Mouse (Mus musculus): ENCODE measurements around the gene Clint1. TPM values are rescaled to one million over a fixed set of nuclear protein-coding genes. Genes with fewer than 3 reads are reported as not detected.

Gene Clint1
- polyA plus RNA-seq, 1 experiment from 2014 or later, result 41.6 TPM

GRCm38 (mm10) chr11:45838450-45838849 is 13.4 kb upstream of the Clint1 start:
- Histone ChIP-seq H3K4me2 (replicated peaks; ENCODE audit: low read depth, low read length) (no peak overlapping the region), H3K4me3 (ENCODE audit: low read depth, low read length) (no peak overlapping the region), H3K36me3 (ENCODE audit: insufficient read depth, low read length) (no peaks in the 10 kb centered on the region), H3K9me3 (ENCODE audit: low read length) (no peaks in the 10 kb centered on the region), H3K27me3 (replicated peaks; ENCODE audit: insufficient read depth, low read length) (no peaks in the 10 kb centered on the region), H3K9ac (replicated peaks; ENCODE audit: low read depth) (no peak overlapping the region), H3K27ac (ENCODE audit: low read length) (no peak overlapping the region), H3K4me1 (ENCODE audit: insufficient read depth, low read depth, low read length) (no peaks in the 10 kb centered on the region)
- DNase-seq (ENCODE audit: low spot score), result no peak
- TF ChIP-seq EP300 (IDR thresholded peaks at IDR 0.05) (no peak), CTCF (IDR thresholded peaks at IDR 0.05) (no peak)
- WGBS, result 55% methylated on average over 3 of the region's 3 CpGs
- no peak for ATAC-seq

- 79% methylated on average over 3 of the region's 3 CpGs for WGBS
- H3K9me3 ChIP-seq (ENCODE audit: low read length), result no peaks in the 10 kb centered on the region
- no peak overlapping the region for H3K9ac ChIP-seq (replicated peaks; ENCODE audit: low read depth)
- H3K36me3 ChIP-seq (ENCODE audit: insufficient read depth, low read length), result no peaks in the 10 kb centered on the region
- H3K27ac ChIP-seq (ENCODE audit: low read length), result no peak overlapping the region
- H3K4me2 ChIP-seq (replicated peaks; ENCODE audit: low read depth, low read length), result no peak overlapping the region
- no peaks in the 10 kb centered on the region for H3K27me3 ChIP-seq (replicated peaks; ENCODE audit: insufficient read depth, low read length)
- DNase-seq (ENCODE audit: low spot score), result no peak
- no peak overlapping the region for H3K4me3 ChIP-seq (ENCODE audit: low read depth, low read length)
- no peak for TF ChIP-seq EP300 (IDR thresholded peaks at IDR 0.05)
- TF ChIP-seq CTCF (IDR thresholded peaks at IDR 0.05), result no peak
- no peaks in the 10 kb centered on the region for H3K4me1 ChIP-seq (ENCODE audit: insufficient read depth, low read depth, low read length)
- ATAC-seq, result no peak
These were observed 11.5 kb upstream of the Clint1 start for GRCm38 (mm10) chr11:45840332-45840731.

- DNase-seq (ENCODE audit: low spot score) (no peak), ATAC-seq (no peak)
- H3K4me1 ChIP-seq (ENCODE audit: insufficient read depth, low read depth, low read length), result no peaks in the 10 kb centered on the region
- H3K4me2 ChIP-seq (replicated peaks; ENCODE audit: low read depth, low read length), result no peak overlapping the region
- H3K36me3 ChIP-seq (ENCODE audit: insufficient read depth, low read length), result no peaks in the 10 kb centered on the region
- WGBS, result 46% methylated on average over 3 of the region's 3 CpGs
- H3K9ac ChIP-seq (replicated peaks; ENCODE audit: low read depth), result no peak overlapping the region
- H3K27ac ChIP-seq (ENCODE audit: low read length), result no peak overlapping the region
- H3K9me3 ChIP-seq (ENCODE audit: low read length), result no peaks in the 10 kb centered on the region
- no peaks in the 10 kb centered on the region for H3K27me3 ChIP-seq (replicated peaks; ENCODE audit: insufficient read depth, low read length)
- TF ChIP-seq CTCF (IDR thresholded peaks at IDR 0.05) (no peak), EP300 (IDR thresholded peaks at IDR 0.05) (no peak)
- H3K4me3 ChIP-seq (ENCODE audit: low read depth, low read length), result no peak overlapping the region
These were observed 5.8 kb upstream of the Clint1 start for GRCm38 (mm10) chr11:45846008-45846407.

GRCm38 (mm10) chr11:45847548-45847947 is 4.3 kb upstream of the Clint1 start:
- Histone ChIP-seq H3K36me3 (ENCODE audit: insufficient read depth, low read length) (no peaks in the 10 kb centered on the region), H3K4me1 (ENCODE audit: insufficient read depth, low read depth, low read length) (0 out of 2 replicates have a peak, but pooled peaks cover 3% of the 10 kb centered on the region), H3K9ac (replicated peaks; ENCODE audit: low read depth) (no peak overlapping the region), H3K9me3 (ENCODE audit: low read length) (no peaks in the 10 kb centered on the region), H3K4me3 (ENCODE audit: low read depth, low read length) (no peak overlapping the region), H3K4me2 (replicated peaks; ENCODE audit: low read depth, low read length) (no peak overlapping the region), H3K27ac (ENCODE audit: low read length) (no peak overlapping the region), H3K27me3 (replicated peaks; ENCODE audit: insufficient read depth, low read length) (no peaks in the 10 kb centered on the region)
- DNase-seq (ENCODE audit: low spot score) (no peak), ATAC-seq (no peak)
- TF ChIP-seq EP300 (IDR thresholded peaks at IDR 0.05) (no peak), CTCF (IDR thresholded peaks at IDR 0.05) (no peak)
- WGBS, result 68% methylated on average over 7 of the region's 7 CpGs

- 82% methylated on average over 12 of the region's 12 CpGs for WGBS
- TF ChIP-seq CTCF (IDR thresholded peaks at IDR 0.05), result no peak
These were observed 3.6 kb upstream of the Clint1 start for GRCm38 (mm10) chr11:45848253-45848652.

GRCm38 (mm10) chr11:45849203-45849602 is 2.6 kb upstream of the Clint1 start:
- Histone ChIP-seq H3K4me2 (replicated peaks; ENCODE audit: low read depth, low read length) (no peak overlapping the region), H3K36me3 (ENCODE audit: insufficient read depth, low read length) (no peaks in the 10 kb centered on the region)
- ATAC-seq, result no peak

More at GRCm38 (mm10) chr11:45848253-45848652, 3.6 kb upstream of the Clint1 start:
- Histone ChIP-seq H3K36me3 (ENCODE audit: insufficient read depth, low read length) (no peaks in the 10 kb centered on the region), H3K4me1 (ENCODE audit: insufficient read depth, low read depth, low read length) (0 out of 2 replicates have a peak, but pooled peaks cover 3% of the 10 kb centered on the region), H3K27ac (ENCODE audit: low read length) (no peak overlapping the region), H3K9ac (replicated peaks; ENCODE audit: low read depth) (no peak overlapping the region), H3K4me3 (ENCODE audit: low read depth, low read length) (no peak overlapping the region), H3K4me2 (replicated peaks; ENCODE audit: low read depth, low read length) (no peak overlapping the region), H3K27me3 (replicated peaks; ENCODE audit: insufficient read depth, low read length) (no peaks in the 10 kb centered on the region), H3K9me3 (ENCODE audit: low read length) (no peaks in the 10 kb centered on the region)
- ATAC-seq (no peak), DNase-seq (ENCODE audit: low spot score) (no peak)

GRCm38 (mm10) chr11:45849859-45850258 is 2.0 kb upstream of the Clint1 start:
- WGBS, result 37% methylated on average over 3 of the region's 3 CpGs
- no peak for DNase-seq (ENCODE audit: low spot score)
- TF ChIP-seq EP300 (IDR thresholded peaks at IDR 0.05) (no peak), CTCF (IDR thresholded peaks at IDR 0.05) (no peak)

More at GRCm38 (mm10) chr11:45849203-45849602, 2.6 kb upstream of the Clint1 start:
- WGBS, result 78% methylated on average over 4 of the region's 4 CpGs
- Histone ChIP-seq H3K9me3 (ENCODE audit: low read length) (no peaks in the 10 kb centered on the region), H3K4me3 (ENCODE audit: low read depth, low read length) (no peak overlapping the region), H3K27me3 (replicated peaks; ENCODE audit: insufficient read depth, low read length) (no peaks in the 10 kb centered on the region), H3K9ac (replicated peaks; ENCODE audit: low read depth) (no peak overlapping the region), H3K27ac (ENCODE audit: low read length) (no peak overlapping the region), H3K4me1 (ENCODE audit: insufficient read depth, low read depth, low read length) (0 out of 2 replicates have a peak, but pooled peaks cover 3% of the 10 kb centered on the region)
- no peak for DNase-seq (ENCODE audit: low spot score)
- TF ChIP-seq EP300 (IDR thresholded peaks at IDR 0.05), result no peak
- no peak for TF ChIP-seq CTCF (IDR thresholded peaks at IDR 0.05)

More at GRCm38 (mm10) chr11:45849859-45850258, 2.0 kb upstream of the Clint1 start:
- H3K27me3 ChIP-seq (replicated peaks; ENCODE audit: insufficient read depth, low read length), result no peaks in the 10 kb centered on the region
- no peak overlapping the region for H3K9ac ChIP-seq (replicated peaks; ENCODE audit: low read depth)
- H3K9me3 ChIP-seq (ENCODE audit: low read length), result no peaks in the 10 kb centered on the region
- no peak overlapping the region for H3K27ac ChIP-seq (ENCODE audit: low read length)
- ATAC-seq, result no peak
- H3K4me1 ChIP-seq (ENCODE audit: insufficient read depth, low read depth, low read length), result 0 out of 2 replicates have a peak, but pooled peaks cover 3% of the 10 kb centered on the region
- no peaks in the 10 kb centered on the region for H3K36me3 ChIP-seq (ENCODE audit: insufficient read depth, low read length)
- H3K4me2 ChIP-seq (replicated peaks; ENCODE audit: low read depth, low read length), result no peak overlapping the region
- H3K4me3 ChIP-seq (ENCODE audit: low read depth, low read length), result no peak overlapping the region
